Mouse (Mus musculus) CD4-positive, CD25-positive, alpha-beta regulatory T cell, adult 4 months (primary cell): ENCODE measurements around the gene Gmppb. TPM values are rescaled to one million over a fixed set of nuclear protein-coding genes. Genes with fewer than 3 reads are reported as not detected.

Source experiments
- ATAC-seq: one replicate; pipeline ENCODE4 v1.8.0; 2017
- polyA plus RNA-seq, 2 experiments: library from polyadenylated mRNA; unstranded; fragments of 100-300 nt; shearing (Covaris generic); gene quantifications; one replicate each; pipeline ENCODE4 v1.2.1; 2017

Gene Gmppb
- polyA plus RNA-seq, 2 experiments from 2014 or later: 18.0 to 25.0 TPM

- no peak for ATAC-seq
Measured at GRCm38 (mm10) chr9:108082549-108082948, 33.5 kb downstream of the Gmppb start.

GRCm38 (mm10) chr9:108082988-108083431 lies 34.0 kb downstream of the Gmppb start, which contains the start of gene Rnf123:
TSS of gene Rnf123 (minus strand) at chr9:108083346.
- ATAC-seq: peak; percentile 84

GRCm38 (mm10) chr9:108083561-108083960 lies 34.5 kb downstream of the Gmppb start:
- ATAC-seq: no peak

GRCm38 (mm10) chr9:108085261-108085660 lies 36.2 kb downstream of the Gmppb start:
- ATAC-seq: no peak

GRCm38 (mm10) chr9:108090611-108091120 lies 41.6 kb downstream of the Gmppb start:
- no peak for ATAC-seq

- no peak for ATAC-seq
Measured at GRCm38 (mm10) chr9:108093586-108093985, 44.5 kb downstream of the Gmppb start.

- peak; percentile 95 for ATAC-seq
Measured at GRCm38 (mm10) chr9:108094184-108094941, 45.3 kb downstream of the Gmppb start, which contains the start of gene Apeh. TSS of gene Apeh (minus strand) at chr9:108094606.

GRCm38 (mm10) chr9:108094998-108095411 lies 46.0 kb downstream of the Gmppb start:
- ATAC-seq: no peak

GRCm38 (mm10) chr9:108095518-108095917 lies 46.5 kb downstream of the Gmppb start:
- peak; percentile 38 for ATAC-seq

- no peak for ATAC-seq
Measured at GRCm38 (mm10) chr9:108095949-108096712, 47.1 kb downstream of the Gmppb start.

- no peak for ATAC-seq
Measured at GRCm38 (mm10) chr9:108099619-108100018, 50.6 kb downstream of the Gmppb start.

Other genes starting within 250 kb of the Gmppb start
- 100 to 1,000 TPM in 1 of 2 experiments, 10 to 100 TPM in 1; 98.3 to 137 TPM for gene Rbm6, start 176.0 kb upstream of the Gmppb start, polyA plus RNA-seq
- gene Mon1a, start 161.1 kb upstream of the Gmppb start, polyA plus RNA-seq: 10 to 100 TPM; 12.8 to 15.4 TPM
- not detected for gene Mst1r, start 142.4 kb upstream of the Gmppb start, polyA plus RNA-seq
- gene Actl11, start 120.8 kb upstream of the Gmppb start, polyA plus RNA-seq: not detected
- gene Camkv, start 113.6 kb upstream of the Gmppb start, polyA plus RNA-seq: not detected
- gene Traip, start 99.1 kb upstream of the Gmppb start, polyA plus RNA-seq: 1 to 10 TPM; 2.4 to 5.1 TPM
- gene Uba7, start 73.7 kb upstream of the Gmppb start, polyA plus RNA-seq: 100 to 1,000 TPM; 184 to 299 TPM
- gene Gm20661, start 66.2 kb upstream of the Gmppb start, polyA plus RNA-seq: not detected
- under 1 TPM; 0.63 to 0.87 TPM for gene Inka1, start 63.4 kb upstream of the Gmppb start, polyA plus RNA-seq
- gene Cdhr4, start 56.7 kb upstream of the Gmppb start, polyA plus RNA-seq: 1 to 10 TPM in 1 of 2 experiments, under 1 TPM in 1; 0.39 to 1.8 TPM
- gene Gm20662, start 52.9 kb upstream of the Gmppb start, polyA plus RNA-seq: not detected
- 100 to 1,000 TPM in 1 of 2 experiments, 10 to 100 TPM in 1; 65.9 to 118 TPM for gene Ip6k1, start 46.7 kb upstream of the Gmppb start, polyA plus RNA-seq
- gene Amigo3, start 3.9 kb downstream of the Gmppb start, polyA plus RNA-seq: 1 to 10 TPM; 2.0 to 2.8 TPM
- gene Mst1, start 31.2 kb downstream of the Gmppb start, polyA plus RNA-seq: 1 to 10 TPM; 1.4 to 1.5 TPM
- 10 to 100 TPM; 68.1 to 87.9 TPM for gene Rnf123, start 34.1 kb downstream of the Gmppb start, polyA plus RNA-seq
- gene Apeh, start 45.4 kb downstream of the Gmppb start, polyA plus RNA-seq: 10 to 100 TPM; 52.2 to 70.5 TPM
- under 1 TPM; 0.10 to 0.23 TPM for gene Bsn, start 141.1 kb downstream of the Gmppb start, polyA plus RNA-seq
- gene Dag1, start 214.7 kb downstream of the Gmppb start, polyA plus RNA-seq: 1 to 10 TPM; 2.6 to 5.6 TPM
- gene Nicn1, start 241.2 kb downstream of the Gmppb start, polyA plus RNA-seq: 1 to 10 TPM; 2.6 to 6.1 TPM
- 1 to 10 TPM; 1.4 to 2.0 TPM for gene Amt, start 247.6 kb downstream of the Gmppb start, polyA plus RNA-seq